Mouse (Mus musculus): ENCODE results near the gene Foxred2. TPM values are rescaled to one million over a fixed set of nuclear protein-coding genes. Genes with fewer than 3 reads are reported as not detected.

The Foxred2 gene
- polyA plus RNA-seq (2015; fragmentation: Nextera tagmentation; extraction: Ambion mirVana): 2.7 and 3.7 TPM in 2 replicates

- peak; percentile 93 for ATAC-seq (ENCODE audit: low read depth)
- no peaks in the 10 kb centered on the region for H3K9me3 ChIP-seq (ENCODE audit: control insufficient read depth, low read length)
- peaks cover 15% of the 10 kb centered on the region for H3K27me3 ChIP-seq (ENCODE audit: control insufficient read depth, insufficient read depth, low read depth, low read length)
- under 1% methylated on average over 39 of the region's 39 CpGs for WGBS
- H3K4me3 ChIP-seq (ENCODE audit: low read length): peak within 1 kb of the TSS; percentile 54
- peak within 1 kb of the TSS; percentile 76 for H3K4me2 ChIP-seq (ENCODE audit: low read depth, low read length)
- peaks cover 15% of the 10 kb centered on the region for H3K4me1 ChIP-seq (replicated peaks; ENCODE audit: control insufficient read depth, insufficient read depth, low read length)
- no peak within 1 kb of the TSS for H3K27ac ChIP-seq (ENCODE audit: low read length)
- peaks cover 28% of the 10 kb centered on the region for H3K36me3 ChIP-seq (ENCODE audit: control insufficient read depth, insufficient read depth, low read length)
- peak within 1 kb of the TSS; percentile 44 for H3K9ac ChIP-seq (ENCODE audit: low read length)
Observed at GRCm38 (mm10) chr15:77956404-77956901, at the start of gene Foxred2. Gene Foxred2, minus strand, starts transcription at chr15:77956722.

DNA sequence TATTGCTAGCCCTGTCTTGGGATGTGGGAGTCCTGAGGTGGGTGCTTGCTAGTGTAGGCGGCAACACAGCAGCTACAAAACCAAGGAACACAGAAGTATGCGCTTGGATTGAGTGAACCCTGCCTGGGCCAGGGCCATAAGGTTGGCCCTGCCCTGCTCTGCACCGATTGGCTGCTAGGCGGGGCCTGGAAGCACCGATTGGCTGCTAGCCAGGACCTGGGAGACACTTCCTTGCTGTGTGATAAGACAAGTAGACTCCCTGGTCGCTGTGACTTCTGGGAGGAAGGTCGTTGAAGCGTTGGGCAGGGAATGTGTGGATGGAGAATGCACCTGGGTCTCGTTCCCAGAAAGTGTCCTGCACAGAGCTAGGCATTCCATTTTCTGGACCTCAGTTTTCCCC, 47.4 kb upstream of the Foxred2 start:
- H3K27me3 ChIP-seq (ENCODE audit: control insufficient read depth, insufficient read depth, low read depth, low read length): no peaks in the 10 kb centered on the region
- 27% methylated on average over 9 of the region's 9 CpGs for WGBS
- no peaks in the 10 kb centered on the region for H3K9me3 ChIP-seq (ENCODE audit: control insufficient read depth, low read length)
- H3K9ac ChIP-seq (ENCODE audit: low read length): no peak overlapping the region
- no peaks in the 10 kb centered on the region for H3K4me1 ChIP-seq (replicated peaks; ENCODE audit: control insufficient read depth, insufficient read depth, low read length)
- no peak overlapping the region for H3K4me3 ChIP-seq (ENCODE audit: low read length)
- no peaks in the 10 kb centered on the region for H3K36me3 ChIP-seq (ENCODE audit: control insufficient read depth, insufficient read depth, low read length)
- no peak overlapping the region for H3K27ac ChIP-seq (ENCODE audit: low read length)
- no peak overlapping the region for H3K4me2 ChIP-seq (ENCODE audit: low read depth, low read length)
- ATAC-seq (ENCODE audit: low read depth): peak; percentile 74

DNA sequence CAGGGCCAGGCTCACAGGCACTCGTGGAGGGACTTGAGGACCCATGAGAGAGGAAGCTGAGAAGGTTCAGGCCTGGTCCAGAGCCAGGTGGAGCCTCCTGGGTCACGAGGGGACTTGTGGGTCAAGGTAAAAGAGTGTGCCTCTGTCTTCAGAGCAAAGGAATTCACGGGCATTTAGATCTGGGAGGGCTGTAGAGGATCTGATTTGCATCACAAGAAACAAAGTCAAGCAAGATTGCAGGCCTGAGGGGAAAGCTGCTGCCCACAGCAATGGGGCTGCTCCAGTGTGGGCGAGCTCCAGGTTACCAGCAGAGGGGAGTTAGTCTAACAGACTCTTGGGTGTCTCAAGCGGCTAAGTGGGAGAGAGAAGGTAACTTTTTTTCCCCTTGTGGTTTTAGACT, 44.9 kb upstream of the Foxred2 start:
- no peaks in the 10 kb centered on the region for H3K27me3 ChIP-seq (ENCODE audit: control insufficient read depth, insufficient read depth, low read depth, low read length)
- no peak overlapping the region for H3K4me3 ChIP-seq (ENCODE audit: low read length)
- no peak overlapping the region for H3K27ac ChIP-seq (ENCODE audit: low read length)
- no peak overlapping the region for H3K9ac ChIP-seq (ENCODE audit: low read length)
- H3K36me3 ChIP-seq (ENCODE audit: control insufficient read depth, insufficient read depth, low read length): no peaks in the 10 kb centered on the region
- H3K4me1 ChIP-seq (replicated peaks; ENCODE audit: control insufficient read depth, insufficient read depth, low read length): no peaks in the 10 kb centered on the region
- H3K4me2 ChIP-seq (ENCODE audit: low read depth, low read length): no peak overlapping the region
- WGBS: 20% methylated on average over 5 of the region's 5 CpGs
- no peak for ATAC-seq (ENCODE audit: low read depth)
- no peaks in the 10 kb centered on the region for H3K9me3 ChIP-seq (ENCODE audit: control insufficient read depth, low read length)

GRCm38 (mm10) chr15:77988541-77988940, 32.0 kb upstream of the Foxred2 start:
- Histone ChIP-seq H3K4me1 (replicated peaks; ENCODE audit: control insufficient read depth, insufficient read depth, low read length) (no peaks in the 10 kb centered on the region), H3K4me3 (ENCODE audit: low read length) (no peak overlapping the region), H3K9me3 (ENCODE audit: control insufficient read depth, low read length) (no peaks in the 10 kb centered on the region), H3K9ac (ENCODE audit: low read length) (no peak overlapping the region), H3K27me3 (ENCODE audit: control insufficient read depth, insufficient read depth, low read depth, low read length) (no peaks in the 10 kb centered on the region), H3K27ac (ENCODE audit: low read length) (no peak overlapping the region), H3K4me2 (ENCODE audit: low read depth, low read length) (no peak overlapping the region), H3K36me3 (ENCODE audit: control insufficient read depth, insufficient read depth, low read length) (no peaks in the 10 kb centered on the region)
- no peak for ATAC-seq (ENCODE audit: low read depth)
- WGBS: 63% methylated on average over 5 of the region's 5 CpGs

DNA sequence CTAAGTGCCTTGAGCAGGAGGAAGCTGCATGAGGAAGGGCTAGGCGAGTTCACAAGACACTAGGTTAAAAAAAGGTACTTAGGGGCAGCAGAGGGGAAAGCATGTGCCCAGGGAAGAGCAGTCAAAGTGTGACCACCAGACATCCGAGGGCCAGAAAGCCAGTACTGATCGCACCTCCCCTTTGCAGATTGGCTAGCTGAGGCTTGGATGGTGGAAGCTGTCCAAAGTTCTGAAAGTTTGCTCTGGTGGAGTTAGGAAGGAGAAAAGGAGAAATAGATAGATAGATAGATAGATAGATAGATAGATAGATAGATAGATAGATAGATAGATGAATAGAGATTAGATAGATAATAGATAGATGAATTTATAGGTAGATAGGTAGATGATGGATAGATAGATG, 26.9 kb upstream of the Foxred2 start:
- no peaks in the 10 kb centered on the region for H3K4me1 ChIP-seq (replicated peaks; ENCODE audit: control insufficient read depth, insufficient read depth, low read length)
- H3K27ac ChIP-seq (ENCODE audit: low read length): no peak overlapping the region
- H3K4me3 ChIP-seq (ENCODE audit: low read length): no peak overlapping the region
- 18% methylated on average over 3 of the region's 3 CpGs for WGBS
- H3K9me3 ChIP-seq (ENCODE audit: control insufficient read depth, low read length): no peaks in the 10 kb centered on the region
- no peak overlapping the region for H3K4me2 ChIP-seq (ENCODE audit: low read depth, low read length)
- no peak overlapping the region for H3K9ac ChIP-seq (ENCODE audit: low read length)
- H3K36me3 ChIP-seq (ENCODE audit: control insufficient read depth, insufficient read depth, low read length): no peaks in the 10 kb centered on the region
- H3K27me3 ChIP-seq (ENCODE audit: control insufficient read depth, insufficient read depth, low read depth, low read length): no peaks in the 10 kb centered on the region
- no peak for ATAC-seq (ENCODE audit: low read depth)

GRCm38 (mm10) chr15:77982195-77982939, 25.8 kb upstream of the Foxred2 start:
- H3K9me3 ChIP-seq (ENCODE audit: control insufficient read depth, low read length): no peaks in the 10 kb centered on the region
- H3K27me3 ChIP-seq (ENCODE audit: control insufficient read depth, insufficient read depth, low read depth, low read length): no peaks in the 10 kb centered on the region
- H3K36me3 ChIP-seq (ENCODE audit: control insufficient read depth, insufficient read depth, low read length): no peaks in the 10 kb centered on the region
- H3K4me1 ChIP-seq (replicated peaks; ENCODE audit: control insufficient read depth, insufficient read depth, low read length): no peaks in the 10 kb centered on the region
- H3K27ac ChIP-seq (ENCODE audit: low read length): no peak overlapping the region
- no peak for ATAC-seq (ENCODE audit: low read depth)
- WGBS: 28% methylated on average over 18 of the region's 18 CpGs
- no peak overlapping the region for H3K9ac ChIP-seq (ENCODE audit: low read length)
- H3K4me2 ChIP-seq (ENCODE audit: low read depth, low read length): no peak overlapping the region
- no peak overlapping the region for H3K4me3 ChIP-seq (ENCODE audit: low read length)

GRCm38 (mm10) chr15:77981181-77981680, 24.7 kb upstream of the Foxred2 start:
- ATAC-seq (ENCODE audit: low read depth): no peak
- no peaks in the 10 kb centered on the region for H3K4me1 ChIP-seq (replicated peaks; ENCODE audit: control insufficient read depth, insufficient read depth, low read length)
- H3K9me3 ChIP-seq (ENCODE audit: control insufficient read depth, low read length): no peaks in the 10 kb centered on the region
- no peak overlapping the region for H3K27ac ChIP-seq (ENCODE audit: low read length)
- no peaks in the 10 kb centered on the region for H3K27me3 ChIP-seq (ENCODE audit: control insufficient read depth, insufficient read depth, low read depth, low read length)
- H3K9ac ChIP-seq (ENCODE audit: low read length): no peak overlapping the region
- H3K4me3 ChIP-seq (ENCODE audit: low read length): no peak overlapping the region
- 56% methylated on average over 5 of the region's 5 CpGs for WGBS
- H3K36me3 ChIP-seq (ENCODE audit: control insufficient read depth, insufficient read depth, low read length): no peaks in the 10 kb centered on the region
- H3K4me2 ChIP-seq (ENCODE audit: low read depth, low read length): no peak overlapping the region

DNA sequence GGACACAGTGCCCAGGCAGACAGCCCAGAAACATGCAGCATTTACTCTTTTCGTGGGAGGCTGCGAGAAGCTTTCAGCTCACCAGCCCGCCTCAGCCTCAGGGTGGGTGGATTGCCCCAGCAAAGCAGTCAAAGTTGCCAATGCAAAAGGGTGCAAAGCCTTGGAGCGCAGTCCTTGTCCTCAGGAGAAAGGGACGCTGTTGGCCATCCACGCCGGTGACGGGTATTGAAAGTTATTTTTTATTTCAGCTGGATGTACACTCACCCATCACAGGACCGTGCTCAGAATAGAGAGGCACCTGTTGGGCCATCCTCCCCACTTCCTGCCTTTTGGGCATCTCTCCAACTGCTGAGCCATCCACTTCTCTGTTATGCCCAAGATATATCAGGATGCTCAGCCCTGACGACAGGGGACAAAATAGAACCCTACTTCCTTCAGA, 22.9 kb upstream of the Foxred2 start:
- Histone ChIP-seq H3K36me3 (ENCODE audit: control insufficient read depth, insufficient read depth, low read length) (no peaks in the 10 kb centered on the region), H3K27ac (ENCODE audit: low read length) (no peak overlapping the region), H3K4me3 (ENCODE audit: low read length) (no peak overlapping the region), H3K27me3 (ENCODE audit: control insufficient read depth, insufficient read depth, low read depth, low read length) (no peaks in the 10 kb centered on the region), H3K4me1 (replicated peaks; ENCODE audit: control insufficient read depth, insufficient read depth, low read length) (no peaks in the 10 kb centered on the region), H3K9ac (ENCODE audit: low read length) (no peak overlapping the region), H3K9me3 (ENCODE audit: control insufficient read depth, low read length) (no peaks in the 10 kb centered on the region), H3K4me2 (ENCODE audit: low read depth, low read length) (no peak overlapping the region)
- ATAC-seq (ENCODE audit: low read depth): no peak
- 84% methylated on average over 10 of the region's 10 CpGs for WGBS

DNA sequence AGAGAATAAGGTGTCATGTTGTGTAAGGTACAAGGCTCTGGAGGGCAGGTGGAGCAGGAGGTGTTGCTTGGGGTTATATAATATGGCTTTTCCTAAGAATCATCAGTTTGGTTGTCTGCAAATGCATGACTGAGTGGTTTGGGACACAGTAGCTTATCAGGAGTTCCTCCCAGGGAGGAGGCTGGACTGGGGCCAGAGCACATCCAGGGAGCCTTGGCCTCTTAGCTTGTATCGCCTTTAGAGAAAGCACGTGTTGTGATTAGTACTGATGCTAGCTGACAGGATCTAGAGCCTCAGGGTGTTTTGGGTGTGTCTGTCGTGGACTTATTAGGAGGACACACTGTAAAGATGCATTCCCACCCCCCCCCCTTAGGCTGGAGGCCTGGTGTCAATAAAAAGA, 21.1 kb upstream of the Foxred2 start:
- Histone ChIP-seq H3K4me3 (ENCODE audit: low read length) (no peak overlapping the region), H3K9ac (ENCODE audit: low read length) (no peak overlapping the region), H3K9me3 (ENCODE audit: control insufficient read depth, low read length) (no peaks in the 10 kb centered on the region), H3K4me2 (ENCODE audit: low read depth, low read length) (no peak overlapping the region), H3K36me3 (ENCODE audit: control insufficient read depth, insufficient read depth, low read length) (no peaks in the 10 kb centered on the region), H3K27me3 (ENCODE audit: control insufficient read depth, insufficient read depth, low read depth, low read length) (no peaks in the 10 kb centered on the region), H3K4me1 (replicated peaks; ENCODE audit: control insufficient read depth, insufficient read depth, low read length) (no peaks in the 10 kb centered on the region), H3K27ac (ENCODE audit: low read length) (no peak overlapping the region)
- ATAC-seq (ENCODE audit: low read depth): no peak
- 45% methylated on average over 3 of the region's 3 CpGs for WGBS

All from lung, embryonic 16.5 days (tissue).